Mouse (Mus musculus) testis, adult 2 months (tissue): Measurements from ENCODE around the gene Sspn.

Source experiments
- CTCF ChIP-seq: fragments of 200-500 bp; IDR thresholded peaks from 2 replicates; pipeline ENCODE4 v1.5.1; 2012; ENCODE audit warnings: low read depth, mild to moderate bottlenecking, inconsistent platforms, low read length, moderate library complexity; ENCODE audit not compliant: control insufficient read depth, insufficient read depth, insufficient replicate concordance
- POLR2A ChIP-seq: fragments of 200-500 bp; IDR thresholded peaks from 2 replicates; pipeline ENCODE4 v1.6.1; 2012; ENCODE audit warnings: low read depth, mild to moderate bottlenecking, inconsistent platforms, low read length, moderate library complexity; ENCODE audit not compliant: control insufficient read depth

GRCm38 (mm10) chr6:145923594-145923993 is 7.8 kb upstream of the Sspn start:
- TF ChIP-seq CTCF (no peak), POLR2A (no peak)
